Mouse (Mus musculus) small intestine, adult 10 weeks (tissue): Measurements from ENCODE around the gene Wfdc6a. TPM values are rescaled to one million over a fixed set of nuclear protein-coding genes. Genes with fewer than 3 reads are reported as not detected.

Source experiments
- polyA plus RNA-seq: library from polyadenylated mRNA; stranded (reverse); fragments of 350-450 nt; fragmentation: Illumina TruSeq; extraction: RNeasy Lipid Tissue Mini Kit (QIAGEN cat#74804); gene quantifications from one replicate; pipeline ENCODE4 v1.2.3, GENCODE M21; 2014; ENCODE audit warnings: low replicate concordance

Wfdc6a gene
- not detected for polyA plus RNA-seq

GRCm38 (mm10) chr2:164585025-164585725 lies at the start of gene Wfdc6a:
Gene Wfdc6a (minus strand): TSS chr2:164585447.

GRCm38 (mm10) chr2:164613471-164613870 lies 28.2 kb upstream of the Wfdc6a start, which contains the start of the genes Wfdc6b and Wfdc8:
Gene Wfdc6b (plus strand): TSS chr2:164613522.
Gene Wfdc8 (minus strand): TSS chr2:164613626.

DNA sequence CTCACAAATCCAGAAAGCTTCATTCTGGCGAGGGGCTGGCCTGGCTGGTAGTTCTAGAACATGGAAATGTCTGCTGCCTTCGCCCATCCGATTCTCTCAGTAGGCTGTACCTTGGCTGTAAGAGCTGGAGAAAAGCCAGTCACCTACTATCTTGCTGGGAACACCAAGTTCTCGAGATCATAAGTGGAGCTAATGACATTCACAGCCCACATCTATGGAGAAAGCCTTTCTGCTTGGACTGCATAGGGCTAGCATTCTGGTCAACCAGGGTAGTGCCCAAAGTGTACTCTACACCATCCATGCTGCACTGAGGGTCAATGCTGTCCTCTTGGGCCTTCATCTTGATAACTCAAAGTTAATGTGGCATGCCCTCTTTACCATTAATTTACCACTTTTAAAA lies 8.2 kb upstream of the Wfdc6a start, which contains the start of gene Eppin:
Gene Eppin, minus strand, starts transcription at position 101 of the 400 bp plus-strand sequence.

GRCm38 (mm10) chr2:164573359-164573758 lies 11.9 kb downstream of the Wfdc6a start, which contains the start of gene Spint3:
Gene Spint3 (minus strand): TSS chr2:164573459.

GRCm38 (mm10) chr2:164562391-164563188 lies 22.7 kb downstream of the Wfdc6a start, which contains the start of gene Wfdc2:
Gene Wfdc2 (plus strand): TSS chr2:164562413.

Other genes starting within 250 kb of the Wfdc6a start
- not detected for gene Slpi, start 196.4 kb downstream of the Wfdc6a start, polyA plus RNA-seq
- gene Rbpjl, start 182.3 kb downstream of the Wfdc6a start, polyA plus RNA-seq, result 1.6 TPM
- 0.15 TPM for gene Matn4, start 180.3 kb downstream of the Wfdc6a start, polyA plus RNA-seq
- gene Sdc4, start 141.6 kb downstream of the Wfdc6a start, polyA plus RNA-seq, result 73.6 TPM
- 7.5 TPM for gene Sys1, start 128.5 kb downstream of the Wfdc6a start, polyA plus RNA-seq
- not detected for gene Gm20458, start 124.5 kb downstream of the Wfdc6a start, polyA plus RNA-seq
- gene Trp53tg5, start 111.7 kb downstream of the Wfdc6a start, polyA plus RNA-seq, result not detected
- gene Dbndd2, start 99.3 kb downstream of the Wfdc6a start, polyA plus RNA-seq, result 2.4 TPM
- 4.8 TPM for gene Pigt, start 87.9 kb downstream of the Wfdc6a start, polyA plus RNA-seq
- not detected for gene Wfdc2, start 23.0 kb downstream of the Wfdc6a start, polyA plus RNA-seq
- gene Spint3, start 12.0 kb downstream of the Wfdc6a start, polyA plus RNA-seq, result not detected
- gene Eppin, start 8.1 kb upstream of the Wfdc6a start, polyA plus RNA-seq, result not detected
- gene Wfdc6b, start 28.1 kb upstream of the Wfdc6a start, polyA plus RNA-seq, result not detected
- gene Wfdc8, start 28.2 kb upstream of the Wfdc6a start, polyA plus RNA-seq, result not detected
- gene Wfdc16, start 53.3 kb upstream of the Wfdc6a start, polyA plus RNA-seq, result 1.9 TPM
- not detected for gene Wfdc10, start 70.6 kb upstream of the Wfdc6a start, polyA plus RNA-seq
- gene Wfdc9, start 71.1 kb upstream of the Wfdc6a start, polyA plus RNA-seq, result not detected
- not detected for gene Wfdc11, start 88.6 kb upstream of the Wfdc6a start, polyA plus RNA-seq
- gene Wfdc13, start 99.7 kb upstream of the Wfdc6a start, polyA plus RNA-seq, result not detected
- gene Spint4, start 113.1 kb upstream of the Wfdc6a start, polyA plus RNA-seq, result not detected
- gene Spint5, start 129.9 kb upstream of the Wfdc6a start, polyA plus RNA-seq, result not detected
- 0.71 TPM for gene Wfdc3, start 160.5 kb upstream of the Wfdc6a start, polyA plus RNA-seq
- 3.3 TPM for gene Dnttip1, start 160.5 kb upstream of the Wfdc6a start, polyA plus RNA-seq
- 13.1 TPM for gene Ube2c, start 184.5 kb upstream of the Wfdc6a start, polyA plus RNA-seq
- gene Tnnc2, start 194.5 kb upstream of the Wfdc6a start, polyA plus RNA-seq, result not detected
- 1.2 TPM for gene Snx21, start 200.4 kb upstream of the Wfdc6a start, polyA plus RNA-seq
- gene Acot8, start 219.4 kb upstream of the Wfdc6a start, polyA plus RNA-seq, result 2.0 TPM
- 1.6 TPM for gene Zswim3, start 219.7 kb upstream of the Wfdc6a start, polyA plus RNA-seq
- gene Zswim1, start 237.2 kb upstream of the Wfdc6a start, polyA plus RNA-seq, result 1.1 TPM
- gene Spata25, start 243.1 kb upstream of the Wfdc6a start, polyA plus RNA-seq, result not detected
- gene Ctsa, start 247.4 kb upstream of the Wfdc6a start, polyA plus RNA-seq, result 26.4 TPM
- not detected for gene Neurl2, start 248.0 kb upstream of the Wfdc6a start, polyA plus RNA-seq